Mouse (Mus musculus): ENCODE measurements around the gene Anp32e.
"Not testable (repeated sequence)": the region's sequence is repeated elsewhere in the genome, so short reads cannot be mapped to it uniquely, and the experiment has no call there.

Gene Anp32e

GRCm38 (mm10) chr3:95944742-95945141, 15.7 kb downstream of the Anp32e start:
- no peak for DNase-seq

DNA sequence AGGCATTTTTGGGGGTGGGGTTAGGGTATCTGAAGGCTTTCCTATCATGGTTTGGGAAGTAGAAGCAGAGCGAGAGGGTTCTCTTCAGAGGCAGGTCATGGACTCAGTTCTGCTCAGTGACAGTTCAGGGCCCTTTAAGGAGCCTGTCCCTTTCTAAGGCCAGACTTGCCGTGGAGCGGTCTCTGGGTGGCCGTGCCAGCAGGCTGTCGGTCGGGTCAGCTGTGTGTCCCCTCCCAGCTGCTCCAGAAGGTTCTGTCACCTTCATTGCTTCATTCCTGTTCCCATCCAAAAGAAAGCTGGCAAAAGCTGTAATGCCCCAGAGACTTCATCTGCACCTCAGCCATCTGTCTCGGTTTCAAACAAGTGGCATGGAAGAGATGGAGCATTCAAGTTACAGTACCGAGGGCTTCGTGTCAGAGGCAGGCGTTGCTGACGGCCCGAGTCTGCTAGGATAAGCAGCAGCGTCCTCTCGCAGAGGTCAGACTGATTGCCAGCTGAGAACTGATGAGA, 16.7 kb downstream of the Anp32e start:
- DNase-seq, result no peak

DNA sequence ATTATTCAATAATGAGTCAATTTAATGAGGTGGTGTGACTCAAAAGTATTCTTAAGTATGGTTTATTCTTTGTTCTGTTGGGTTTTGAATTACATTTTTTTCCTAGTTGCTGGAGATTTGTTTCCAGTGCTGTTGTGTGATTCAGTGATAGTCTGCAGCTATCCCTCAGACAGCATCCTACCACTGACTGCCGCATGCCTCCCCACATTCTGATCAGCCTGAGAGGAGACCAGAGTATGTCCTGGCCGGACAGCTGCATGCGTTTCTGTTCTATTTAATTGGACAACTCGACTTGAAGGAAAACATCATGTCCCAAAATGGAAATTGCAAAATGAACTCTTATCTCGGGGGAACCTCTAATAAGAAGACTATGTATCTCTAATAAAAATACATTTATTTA, 19.3 kb downstream of the Anp32e start:
- no peak for DNase-seq

GRCm38 (mm10) chr3:95950763-95951551, 21.9 kb downstream of the Anp32e start:
- peak; percentile 93 to 95 for DNase-seq

GRCm38 (mm10) chr3:95951566-95951965, 22.5 kb downstream of the Anp32e start:
- DNase-seq, result not testable (repeated sequence)

DNA sequence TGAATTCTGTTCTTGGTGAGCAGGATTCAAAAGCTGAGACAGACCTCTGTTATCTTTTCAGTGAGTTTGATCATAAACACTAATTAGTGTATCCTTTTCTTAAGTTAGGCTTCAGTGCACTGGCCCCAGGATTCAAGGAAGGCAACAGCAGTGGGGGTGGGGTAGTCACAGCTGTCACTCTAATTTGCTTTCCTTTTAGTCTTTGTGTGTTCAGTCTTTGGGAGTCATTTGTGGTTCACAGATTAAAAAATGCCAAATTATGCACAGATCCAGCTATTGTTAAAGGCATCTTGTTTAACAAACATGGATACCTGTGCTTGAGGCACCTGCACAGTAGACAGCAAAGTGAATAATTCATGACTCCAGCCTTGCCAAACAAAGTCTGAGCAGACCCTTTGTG, 24.0 kb downstream of the Anp32e start:
- no peak for DNase-seq

GRCm38 (mm10) chr3:95953522-95953921, 24.5 kb downstream of the Anp32e start:
- DNase-seq, result no peak

- DNase-seq, result not testable (repeated sequence)
These were observed 25.7 kb downstream of the Anp32e start for GRCm38 (mm10) chr3:95954648-95955173.

DNA sequence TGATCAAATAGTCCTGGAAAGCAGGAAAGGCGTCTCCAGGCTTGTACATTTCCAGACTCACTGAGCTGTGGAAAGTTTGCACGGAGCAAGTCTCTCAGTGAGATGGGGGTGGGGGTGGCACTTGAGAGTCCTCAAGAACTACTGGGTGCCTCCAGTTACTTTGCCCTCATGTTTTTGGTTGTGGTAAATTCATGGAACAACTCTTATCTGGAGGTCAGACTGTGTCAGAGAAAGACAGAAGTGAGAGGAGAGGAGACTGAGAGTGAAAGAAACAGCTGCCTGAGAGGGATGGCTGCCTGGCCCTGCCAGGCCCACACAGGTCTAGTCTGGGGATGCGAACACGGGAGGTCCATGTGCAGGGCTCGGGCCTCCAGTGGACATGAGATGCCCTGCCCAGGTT, 26.3 kb downstream of the Anp32e start:
- DNase-seq, result no peak

DNA sequence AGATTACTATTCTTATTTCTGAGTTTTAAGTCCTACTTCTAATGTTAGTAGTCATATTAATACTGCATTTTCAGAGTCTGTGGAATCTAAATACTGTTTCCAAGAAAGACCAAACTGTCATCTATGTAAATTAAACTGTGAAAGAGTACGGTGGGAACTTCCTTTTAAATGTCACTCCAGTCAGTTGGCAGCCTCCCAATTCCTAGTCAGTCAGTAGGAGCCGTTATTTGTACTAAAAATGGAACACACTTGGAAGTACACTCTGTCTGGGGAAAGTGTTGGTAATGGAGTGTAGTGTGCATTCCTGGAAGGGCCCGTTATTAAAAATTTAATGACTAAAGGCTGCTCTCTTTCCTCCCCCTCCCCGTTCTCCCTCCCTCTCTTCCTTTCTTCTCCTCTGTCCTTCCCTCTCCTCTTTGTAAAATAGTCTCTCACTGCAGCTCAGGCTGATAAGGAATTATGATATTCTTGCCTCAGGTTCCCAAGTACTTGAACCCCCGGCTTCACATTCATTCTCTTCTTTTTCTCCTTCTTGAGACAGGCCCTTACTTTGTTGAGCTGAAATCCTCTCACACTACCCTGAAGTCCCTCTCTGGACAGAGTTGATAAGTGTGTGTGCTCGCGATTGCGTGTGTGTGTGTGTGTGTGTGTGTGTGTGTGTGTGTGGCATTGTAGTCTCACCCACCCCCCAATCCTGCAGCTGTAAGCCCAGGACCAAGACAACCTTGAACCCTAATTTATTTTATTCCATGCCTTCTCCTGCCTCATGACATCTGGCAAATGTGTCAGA, 28.5 kb downstream of the Anp32e start:
- DNase-seq, result peak; percentile 29 to 56

- peak; percentile 26 to 51 for DNase-seq
These were observed 30.0 kb downstream of the Anp32e start for GRCm38 (mm10) chr3:95959082-95959481.

DNA sequence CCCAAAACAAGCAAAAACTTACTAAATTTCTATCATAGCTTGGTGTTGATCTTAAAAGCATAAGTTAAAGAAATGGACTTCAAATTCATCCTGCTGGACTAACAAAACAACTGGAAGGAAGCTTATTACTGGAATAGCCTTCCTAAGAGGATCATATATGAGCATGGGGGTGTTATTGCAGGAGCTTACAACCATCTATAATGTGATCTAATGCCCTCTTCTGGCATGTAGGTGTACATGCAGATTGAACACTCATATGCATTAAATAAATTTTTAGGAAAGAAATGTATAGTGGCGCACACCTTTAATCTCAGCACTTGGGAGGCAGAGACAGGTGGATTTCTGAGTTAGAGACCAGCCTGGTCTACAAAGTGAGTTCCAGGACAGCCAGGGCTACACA, 30.8 kb downstream of the Anp32e start:
- no peak for DNase-seq

DNA sequence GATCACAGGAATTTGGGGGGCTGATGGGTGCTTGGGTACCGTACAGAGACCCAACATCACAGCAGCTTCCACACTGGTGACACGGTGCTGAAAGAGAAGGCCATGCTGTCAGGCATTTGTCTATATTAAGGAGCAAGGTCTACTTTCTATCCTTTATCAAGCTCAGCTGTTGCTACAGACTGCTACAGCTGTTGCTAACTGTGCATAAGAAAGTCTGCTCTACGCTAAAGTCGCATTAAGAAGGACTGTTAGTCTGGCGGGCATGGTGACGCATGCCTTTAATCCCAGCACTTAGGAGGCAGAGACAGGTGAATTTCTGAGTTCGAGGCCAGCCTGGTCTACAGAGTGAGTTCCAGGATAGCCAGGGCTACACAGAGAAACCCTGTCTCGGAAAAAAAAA, 33.1 kb downstream of the Anp32e start:
- DNase-seq, result not testable (repeated sequence)

DNA sequence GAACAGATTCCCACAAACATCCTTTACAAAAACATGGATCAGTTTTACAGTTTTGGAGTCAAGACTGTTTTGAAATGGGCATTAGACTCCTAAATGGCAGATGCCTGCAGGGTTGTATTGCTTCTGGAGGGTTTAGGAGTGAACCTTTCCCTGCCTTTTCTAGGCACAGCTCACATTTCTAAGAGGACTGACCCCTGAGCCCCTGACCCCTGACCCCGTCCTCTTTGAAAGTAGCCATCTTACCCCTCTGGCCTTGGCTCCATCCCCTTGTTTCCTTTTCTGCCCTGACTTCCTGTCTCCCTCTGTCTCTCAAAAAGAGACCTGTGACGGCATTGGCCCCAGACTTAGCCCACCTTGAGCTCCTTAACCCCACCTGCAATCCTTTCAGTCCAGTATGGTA, 34.2 kb downstream of the Anp32e start:
- no peak for DNase-seq

GRCm38 (mm10) chr3:95963681-95964080, 34.6 kb downstream of the Anp32e start:
- DNase-seq, result peak; percentile 40 to 77

- peak in 1 of 2 experiments; percentile 49 for DNase-seq
These were observed 36.7 kb downstream of the Anp32e start for GRCm38 (mm10) chr3:95965518-95966451.

DNA sequence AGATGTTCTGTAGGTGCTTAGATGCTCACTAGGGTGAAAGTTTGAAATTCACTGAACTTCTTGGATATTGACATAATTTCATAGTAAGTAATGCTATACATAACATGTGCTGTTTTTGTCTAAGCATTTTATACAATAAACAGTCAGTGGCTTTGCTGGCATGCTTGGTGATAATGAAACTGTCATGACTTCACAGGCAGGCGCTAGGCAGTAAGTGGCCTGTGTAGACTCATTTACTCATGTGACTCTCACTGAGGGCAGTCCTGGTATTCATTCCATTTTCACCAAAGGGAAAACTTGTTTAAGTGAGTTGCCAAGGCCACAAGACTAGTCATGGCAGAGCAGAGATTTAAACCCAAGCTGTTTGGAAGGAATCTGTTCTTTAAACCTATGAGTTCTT, 40.2 kb downstream of the Anp32e start:
- DNase-seq, result no peak

DNA sequence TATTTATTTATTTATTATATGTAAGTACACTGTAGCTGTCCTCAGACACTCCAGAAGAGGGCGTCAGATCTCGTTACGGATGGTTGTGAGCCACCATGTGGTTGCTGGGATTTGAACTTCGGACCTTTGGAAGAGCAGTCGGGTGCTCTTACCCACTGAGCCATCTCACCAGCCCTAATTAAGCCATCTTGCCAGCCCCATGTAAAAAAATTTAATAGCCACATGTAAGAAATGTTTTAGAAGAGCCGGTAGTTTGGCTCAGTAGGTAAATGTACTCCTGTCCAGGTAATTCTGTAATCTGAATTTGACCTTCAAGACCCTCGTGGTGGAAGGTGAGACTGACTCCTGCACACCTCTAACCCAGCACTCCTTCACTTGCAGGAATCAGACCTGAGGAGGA, 41.6 kb downstream of the Anp32e start:
- not testable (repeated sequence) for DNase-seq

DNA sequence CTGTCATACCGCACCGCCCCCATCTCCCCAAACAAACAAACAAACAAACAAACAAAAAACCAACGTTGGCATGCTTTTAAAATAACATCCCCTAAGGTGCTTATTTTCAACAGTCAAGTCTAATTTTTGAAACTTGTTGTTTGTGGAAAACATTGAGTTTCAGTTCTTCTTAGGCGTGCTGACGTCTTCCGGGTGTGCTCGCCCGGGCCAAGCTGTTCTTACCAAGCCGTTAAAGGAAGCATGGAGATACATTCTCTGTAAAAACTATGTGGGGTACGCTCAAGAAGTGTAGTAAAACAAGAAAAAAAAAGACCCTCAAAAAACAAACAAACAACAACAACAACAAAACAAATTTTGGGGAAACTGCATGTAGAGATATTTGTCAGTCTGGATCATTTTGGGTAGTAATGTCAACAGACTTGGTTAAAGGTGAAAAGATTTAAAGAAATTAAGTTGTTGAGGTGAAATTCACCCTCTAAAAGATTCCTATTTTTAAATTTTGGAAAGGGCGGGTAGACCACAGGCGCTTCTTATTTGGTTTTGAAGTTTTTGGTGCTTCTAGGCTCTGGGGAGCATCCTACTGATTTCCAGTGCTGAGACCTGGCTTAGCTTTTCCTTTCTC, 43.3 kb downstream of the Anp32e start:
- no peak for DNase-seq

DNA sequence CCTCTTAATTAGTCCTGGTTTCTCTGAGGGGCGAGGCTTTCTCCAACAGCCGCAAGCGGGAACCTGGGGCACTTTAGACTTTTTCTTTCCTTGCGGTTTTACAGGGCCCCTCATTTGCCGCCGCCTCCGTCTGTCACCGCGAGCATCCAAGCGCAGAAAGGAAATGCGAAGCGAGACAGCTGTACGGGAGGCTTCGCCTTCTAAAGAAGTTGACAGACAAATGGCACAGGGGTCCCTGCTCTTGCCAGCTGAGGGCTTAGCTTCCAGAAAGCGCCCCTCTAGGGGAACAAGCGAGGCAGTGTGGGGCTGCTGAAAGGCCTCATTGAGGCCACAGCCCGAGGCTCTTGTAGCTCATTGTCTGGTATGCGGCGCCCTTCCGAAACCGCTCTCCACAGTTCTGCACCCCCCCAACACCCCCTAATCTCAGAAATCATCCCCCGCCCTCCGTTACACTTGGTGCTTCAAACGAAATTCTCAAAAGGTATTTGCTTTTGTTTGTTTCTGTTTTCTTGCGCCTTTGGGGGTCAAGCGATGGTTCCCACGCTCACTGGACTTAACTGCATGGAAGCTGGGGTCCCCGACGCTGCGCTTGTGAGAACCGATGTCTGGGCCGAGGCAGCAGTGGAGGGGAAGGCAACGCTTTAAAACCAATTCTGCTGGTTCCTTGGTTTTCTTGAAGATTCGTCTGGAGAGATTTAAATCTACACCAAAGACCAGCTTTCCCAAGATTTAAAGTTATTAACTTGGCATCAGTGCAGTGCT, 44.0 kb downstream of the Anp32e start:
- DNase-seq, result no peak

DNA sequence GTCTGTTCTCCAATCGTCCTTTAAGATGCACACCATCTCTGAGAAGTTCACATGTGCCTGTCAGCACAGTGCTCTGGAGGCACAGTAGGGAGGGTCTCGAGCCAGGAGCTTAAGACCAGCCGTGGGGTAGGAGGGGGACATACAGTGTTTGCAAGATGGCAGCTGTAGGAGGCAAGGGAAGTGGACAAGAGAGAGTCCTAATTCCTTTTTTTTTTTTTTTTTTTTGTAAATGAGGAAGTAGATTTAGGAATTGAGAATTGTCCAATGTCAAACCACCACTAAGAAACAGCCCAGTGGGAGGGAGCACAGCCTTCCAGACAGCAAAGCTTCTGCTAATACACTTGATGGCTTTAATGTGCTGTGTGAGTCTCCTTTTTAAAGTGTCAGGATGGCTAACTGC, 48.0 kb downstream of the Anp32e start:
- DNase-seq, result no peak

Measured in kidney, postnatal 36 days (tissue).